Mouse (Mus musculus): ENCODE results near the gene Fam216a. TPM values are rescaled to one million over a fixed set of nuclear protein-coding genes. Genes with fewer than 3 reads are reported as not detected.
A peak's percentile ranks its signal among the peaks of the same experiment; 100 is the strongest.
"Not testable (repeated sequence)": the region's sequence is repeated elsewhere in the genome, so short reads cannot be mapped to it uniquely, and the experiment has no call there.

Fam216a gene
- polyA plus RNA-seq, 1 experiment: 22.5 TPM

DNA sequence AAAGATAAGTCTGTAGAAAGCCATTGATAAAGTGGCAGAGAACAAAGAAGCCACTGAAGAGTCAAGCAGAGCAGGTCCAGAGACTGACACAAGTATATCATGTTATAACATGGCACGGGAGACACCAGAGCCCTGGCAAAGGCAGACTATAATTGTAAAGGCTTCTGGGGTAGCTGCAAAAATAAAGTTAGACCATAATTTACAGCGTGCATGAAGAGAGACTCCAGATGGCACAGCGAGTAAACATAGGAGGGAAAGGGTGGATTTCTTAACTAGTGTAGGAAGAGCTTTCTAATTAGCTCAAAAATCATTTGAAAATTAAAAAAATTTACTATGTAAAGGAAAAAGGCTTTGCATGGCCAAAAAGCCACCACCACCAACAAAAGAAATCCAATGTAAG lies 44.9 kb downstream of the Fam216a start:
- no peaks in the 10 kb centered on the region for H3K4me1 ChIP-seq (ENCODE audit: control insufficient read depth, insufficient read depth, low read length)
- no peak for DNase-seq
- no peak overlapping the region for H3K4me3 ChIP-seq (replicated peaks; ENCODE audit: extremely low read depth, low read depth, low read length)
- TF ChIP-seq CTCF (IDR thresholded peaks at IDR 0.05; ENCODE audit: insufficient read depth, low read length) (no peak), POLR2A (IDR thresholded peaks at IDR 0.05; ENCODE audit: borderline replicate concordance, extremely low read depth, low read depth, low read length) (no peak)
- WGBS: 78% methylated on average over 3 of the region's 3 CpGs

DNA sequence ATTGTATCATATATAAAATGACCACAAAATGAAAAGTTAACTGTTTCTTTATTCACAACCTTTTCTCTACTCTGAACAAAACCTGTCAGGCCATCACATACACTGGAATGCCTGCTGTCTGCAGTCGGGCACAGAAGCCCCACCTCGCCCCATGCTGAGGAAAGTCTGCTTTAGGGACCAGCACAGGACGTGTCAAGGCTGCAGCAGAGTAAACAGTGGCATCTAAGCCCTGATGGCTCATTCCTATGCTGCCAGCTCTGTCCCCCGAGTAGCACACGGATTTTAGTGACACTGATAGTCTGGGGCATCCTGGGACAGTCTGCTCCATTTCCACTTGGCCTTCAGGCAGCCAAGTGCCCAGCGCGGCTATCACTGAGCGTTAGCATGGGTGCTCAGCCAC lies 46.7 kb downstream of the Fam216a start:
- 81% methylated on average over 8 of the region's 8 CpGs for WGBS
- Histone ChIP-seq H3K4me3 (replicated peaks; ENCODE audit: extremely low read depth, low read depth, low read length) (no peak overlapping the region), H3K4me1 (ENCODE audit: control insufficient read depth, insufficient read depth, low read length) (peaks cover 4% of the 10 kb centered on the region)
- no peak for DNase-seq
- TF ChIP-seq CTCF (IDR thresholded peaks at IDR 0.05; ENCODE audit: insufficient read depth, low read length) (no peak), POLR2A (IDR thresholded peaks at IDR 0.05; ENCODE audit: borderline replicate concordance, extremely low read depth, low read depth, low read length) (no peak)

DNA sequence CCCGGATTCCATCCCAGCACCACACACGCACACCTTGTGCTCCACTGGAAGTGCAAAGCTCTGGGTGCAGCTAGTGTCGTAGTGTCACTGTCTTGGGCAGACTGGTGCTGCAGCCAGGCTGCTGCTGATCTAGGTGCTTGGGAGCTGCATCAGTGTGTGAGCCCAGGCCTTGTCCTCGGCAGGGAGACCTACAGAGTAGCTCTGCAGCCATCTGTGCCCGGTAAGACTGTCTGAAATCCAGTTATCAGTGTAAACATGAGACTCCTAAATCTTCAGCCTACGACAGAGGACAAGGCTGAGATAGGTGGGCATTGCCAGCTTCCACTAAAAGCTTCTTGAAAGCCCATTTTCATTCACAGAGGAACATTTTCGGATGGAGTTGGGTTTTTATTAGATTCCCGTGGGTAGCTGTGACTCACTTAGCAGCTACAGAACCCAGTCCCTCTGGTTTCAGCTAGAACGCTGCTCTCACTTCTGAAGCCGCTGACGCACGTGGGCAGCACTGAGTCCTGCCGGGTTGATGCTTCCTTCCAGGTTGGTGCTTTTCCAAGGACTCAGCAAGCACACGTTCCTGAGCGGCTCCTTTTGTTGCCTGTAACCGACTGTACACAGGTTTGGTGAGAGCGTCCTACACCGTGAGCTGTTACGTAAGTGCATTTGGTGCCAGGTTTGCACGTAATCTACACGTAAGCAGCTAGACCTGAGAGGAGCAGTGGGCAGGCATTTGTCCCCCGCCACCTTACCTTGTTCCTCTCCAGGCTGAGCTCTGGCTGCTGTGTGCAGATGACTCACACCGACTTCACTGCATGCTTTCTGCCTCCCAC lies 47.3 kb downstream of the Fam216a start:
- peak; percentile 58 for DNase-seq
- Histone ChIP-seq H3K4me3 (replicated peaks; ENCODE audit: extremely low read depth, low read depth, low read length) (no peak overlapping the region), H3K4me1 (ENCODE audit: control insufficient read depth, insufficient read depth, low read length) (peaks cover 10% of the 10 kb centered on the region)
- 73% methylated on average over 23 of the region's 23 CpGs for WGBS
- TF ChIP-seq POLR2A (IDR thresholded peaks at IDR 0.05; ENCODE audit: borderline replicate concordance, extremely low read depth, low read depth, low read length): no peak
- TF ChIP-seq CTCF (IDR thresholded peaks at IDR 0.05; ENCODE audit: insufficient read depth, low read length): peak; percentile 43; the same call in 1 of the 2 replicates

DNA sequence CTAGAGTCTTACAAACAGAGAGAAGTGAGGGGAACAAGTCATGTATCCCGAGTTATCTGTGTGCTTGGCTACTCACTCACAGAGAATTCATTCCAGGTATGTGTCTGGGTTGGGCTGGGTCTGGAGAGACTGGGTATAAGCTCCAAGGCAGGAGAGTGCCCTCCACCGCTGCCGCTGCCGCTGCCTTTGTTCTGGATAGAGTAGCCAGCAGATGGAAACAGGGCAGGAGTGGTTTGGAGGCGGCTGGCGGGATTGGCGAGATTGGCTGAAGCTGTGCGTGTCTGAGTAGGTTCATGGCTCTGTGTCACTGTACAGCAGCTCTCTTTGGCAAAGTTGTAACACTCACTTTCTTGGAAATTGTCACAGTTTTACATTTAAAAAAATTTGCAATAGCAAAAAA lies 48.6 kb downstream of the Fam216a start:
- H3K4me1 ChIP-seq (ENCODE audit: control insufficient read depth, insufficient read depth, low read length): peaks cover 12% of the 10 kb centered on the region
- 76% methylated on average over 8 of the region's 8 CpGs for WGBS
- TF ChIP-seq POLR2A (IDR thresholded peaks at IDR 0.05; ENCODE audit: borderline replicate concordance, extremely low read depth, low read depth, low read length) (no peak), CTCF (IDR thresholded peaks at IDR 0.05; ENCODE audit: insufficient read depth, low read length) (no peak)
- H3K4me3 ChIP-seq (replicated peaks; ENCODE audit: extremely low read depth, low read depth, low read length): no peak overlapping the region
- no peak for DNase-seq

DNA sequence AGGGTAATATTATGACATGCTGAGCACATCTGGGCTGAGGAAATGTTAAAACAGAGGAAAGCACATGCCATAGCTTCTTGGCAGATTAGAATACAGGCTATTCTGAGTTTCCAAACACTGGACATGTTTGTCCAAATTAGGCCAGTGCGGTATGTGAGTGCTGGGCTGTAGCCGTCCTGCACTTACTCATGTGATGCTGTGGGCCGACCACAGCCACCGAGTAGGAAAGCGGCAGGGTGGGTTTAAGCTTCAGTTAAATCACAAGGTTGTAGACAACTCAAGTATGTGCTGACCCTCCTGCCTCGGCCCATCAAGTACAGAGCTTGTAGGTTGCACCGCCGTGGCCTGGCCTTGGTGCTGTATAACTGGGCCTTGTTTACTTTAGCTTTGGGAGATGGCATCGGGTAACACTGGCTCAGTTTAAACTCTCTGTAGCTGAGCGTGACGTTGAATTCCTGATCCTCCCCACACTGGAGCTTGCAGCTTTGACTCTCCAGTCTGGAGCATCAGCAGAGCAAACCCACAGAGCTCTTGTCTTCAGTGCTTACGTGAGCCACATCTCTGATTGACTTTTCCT lies 51.9 kb downstream of the Fam216a start:
- Histone ChIP-seq H3K4me1 (ENCODE audit: control insufficient read depth, insufficient read depth, low read length) (peaks cover 16% of the 10 kb centered on the region), H3K4me3 (replicated peaks; ENCODE audit: extremely low read depth, low read depth, low read length) (no peak overlapping the region)
- WGBS: 47% methylated on average over 12 of the region's 12 CpGs
- DNase-seq: no peak
- TF ChIP-seq CTCF (IDR thresholded peaks at IDR 0.05; ENCODE audit: insufficient read depth, low read length) (no peak), POLR2A (IDR thresholded peaks at IDR 0.05; ENCODE audit: borderline replicate concordance, extremely low read depth, low read depth, low read length) (no peak)

DNA sequence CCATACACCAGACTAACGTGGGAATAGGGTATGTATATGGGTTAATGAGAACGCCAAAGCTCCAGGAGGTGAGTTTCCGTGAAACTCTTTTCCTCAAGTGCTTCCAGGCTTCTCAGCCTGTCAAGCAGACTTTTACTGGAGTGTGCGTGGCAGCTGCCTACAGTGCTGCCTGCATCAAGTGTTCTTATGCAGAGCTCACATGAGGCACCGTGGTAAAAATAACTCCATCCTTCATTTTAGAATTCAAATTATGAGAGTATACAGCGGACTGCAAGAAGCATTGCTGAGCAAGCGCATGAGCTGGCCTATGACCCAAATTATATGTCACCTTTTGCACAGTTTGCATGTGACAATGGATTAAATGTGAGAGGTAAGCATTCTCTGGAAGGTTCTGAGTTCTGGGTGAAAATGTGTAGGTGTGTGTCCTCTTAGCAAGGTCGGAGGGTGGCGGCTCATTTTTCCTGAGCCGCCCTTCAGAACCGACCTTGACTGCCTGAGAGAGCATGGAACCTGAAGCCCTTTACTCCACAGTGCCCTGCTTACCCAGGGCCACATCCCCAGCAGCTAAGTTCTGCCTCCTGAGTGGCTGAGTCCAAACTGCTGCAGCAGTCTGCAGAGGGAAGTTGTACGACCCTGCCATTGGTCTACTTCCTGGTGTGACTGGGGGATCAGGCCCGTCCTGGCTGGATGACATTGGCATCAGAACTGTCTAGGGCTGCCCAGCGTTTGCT lies 52.5 kb downstream of the Fam216a start:
- DNase-seq: no peak

DNA sequence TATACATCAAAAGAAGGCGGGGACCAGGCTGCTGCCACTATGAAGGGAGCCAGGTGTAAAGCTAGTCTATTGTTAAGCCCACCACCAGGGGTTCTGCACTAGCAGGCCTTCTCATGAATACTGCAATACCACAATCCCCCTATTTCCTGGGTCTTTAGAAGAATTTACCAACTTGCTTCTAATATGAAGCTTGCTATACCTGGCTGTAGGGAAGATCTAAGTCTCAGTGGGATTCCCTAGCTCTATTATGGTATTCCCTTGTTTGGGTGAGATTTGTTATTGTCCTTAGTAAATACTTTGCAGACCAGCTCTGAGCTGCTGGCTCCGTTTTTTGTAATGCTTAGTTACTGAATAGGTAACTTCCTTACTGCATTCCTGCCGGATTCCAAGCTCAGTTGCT lies 53.2 kb downstream of the Fam216a start:
- WGBS: 71% methylated on average over 3 of the region's 3 CpGs
- not testable (repeated sequence) for DNase-seq; H3K4me3 ChIP-seq (replicated peaks; ENCODE audit: extremely low read depth, low read depth, low read length)
- H3K4me1 ChIP-seq (ENCODE audit: control insufficient read depth, insufficient read depth, low read length): peaks cover 24% of the 10 kb centered on the region

More for the DNA sequence above, 52.5 kb downstream of the Fam216a start:
- H3K4me3 ChIP-seq (replicated peaks; ENCODE audit: extremely low read depth, low read depth, low read length): no peak overlapping the region
- peaks cover 21% of the 10 kb centered on the region for H3K4me1 ChIP-seq (ENCODE audit: control insufficient read depth, insufficient read depth, low read length)
- WGBS: 61% methylated on average over 14 of the region's 14 CpGs
- no peak for TF ChIP-seq POLR2A (IDR thresholded peaks at IDR 0.05; ENCODE audit: borderline replicate concordance, extremely low read depth, low read depth, low read length)
- no peak for TF ChIP-seq CTCF (IDR thresholded peaks at IDR 0.05; ENCODE audit: insufficient read depth, low read length)

DNA sequence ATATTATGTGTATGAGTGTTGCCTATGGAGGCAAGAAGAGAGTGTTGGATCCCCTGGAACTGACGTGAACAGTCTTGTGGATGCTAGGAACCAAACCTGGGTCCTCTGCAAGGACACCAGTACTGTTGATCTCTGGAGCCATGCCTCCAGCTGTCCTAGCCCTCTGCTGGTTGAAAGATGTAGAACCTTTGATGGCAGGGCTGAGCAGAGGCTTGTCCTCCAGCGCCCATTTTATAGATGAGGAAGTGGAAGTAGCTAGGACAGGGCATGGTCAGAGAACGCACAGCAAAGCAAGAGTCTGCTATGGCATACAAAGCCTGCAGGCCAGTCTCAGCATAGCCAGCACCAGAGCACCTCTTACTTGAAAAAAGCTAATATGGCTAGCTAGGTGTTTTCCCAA lies 54.1 kb downstream of the Fam216a start:
- no peak for TF ChIP-seq POLR2A (IDR thresholded peaks at IDR 0.05; ENCODE audit: borderline replicate concordance, extremely low read depth, low read depth, low read length)
- peak; percentile 49 for TF ChIP-seq CTCF (IDR thresholded peaks at IDR 0.05; ENCODE audit: insufficient read depth, low read length)
- WGBS: 72% methylated on average over 3 of the region's 3 CpGs

DNA sequence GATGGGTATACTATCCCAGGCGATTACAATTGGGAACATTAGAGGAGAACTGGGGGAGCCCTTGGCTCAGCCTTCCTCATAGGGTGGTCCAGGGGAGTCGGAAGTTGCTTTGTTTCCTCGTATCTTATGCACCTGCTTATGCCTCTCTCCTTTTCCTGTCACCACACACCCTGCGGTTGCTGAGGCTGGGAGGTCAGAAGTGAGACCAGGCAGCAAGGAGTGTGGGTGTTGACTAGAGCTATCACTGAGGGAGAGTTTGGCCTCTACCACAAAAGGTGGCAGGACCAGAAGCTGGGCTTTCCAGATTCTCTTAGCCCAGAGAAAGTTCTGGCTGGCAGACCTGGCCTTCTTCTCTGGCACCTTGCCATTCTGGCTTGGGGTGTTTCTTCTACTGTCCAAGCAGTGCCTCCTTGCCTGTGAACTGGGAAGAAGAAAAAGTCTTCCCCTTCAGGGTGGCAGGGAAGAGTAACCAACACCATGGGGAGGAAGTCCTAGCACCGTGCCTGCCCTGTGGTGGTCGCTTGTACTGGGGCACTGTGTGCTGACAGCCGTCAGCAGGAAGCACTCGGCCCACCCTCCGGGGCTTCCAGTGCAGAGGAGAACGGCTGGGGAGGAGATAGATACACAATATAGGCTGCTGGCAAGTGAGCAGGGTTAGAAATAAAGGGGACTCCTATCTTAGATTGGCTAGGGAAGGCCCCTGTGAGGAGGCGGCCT lies 54.7 kb downstream of the Fam216a start:
- no peak for DNase-seq
- TF ChIP-seq CTCF (IDR thresholded peaks at IDR 0.05; ENCODE audit: insufficient read depth, low read length): no peak
- no peak for TF ChIP-seq POLR2A (IDR thresholded peaks at IDR 0.05; ENCODE audit: borderline replicate concordance, extremely low read depth, low read depth, low read length)
- no peak overlapping the region for H3K4me3 ChIP-seq (replicated peaks; ENCODE audit: extremely low read depth, low read depth, low read length)
- H3K4me1 ChIP-seq (ENCODE audit: control insufficient read depth, insufficient read depth, low read length): peaks cover 25% of the 10 kb centered on the region
- 62% methylated on average over 11 of the region's 11 CpGs for WGBS

More for the DNA sequence above, 54.1 kb downstream of the Fam216a start:
- H3K4me3 ChIP-seq (replicated peaks; ENCODE audit: extremely low read depth, low read depth, low read length): no peak overlapping the region
- no peak for DNase-seq
- H3K4me1 ChIP-seq (ENCODE audit: control insufficient read depth, insufficient read depth, low read length): peaks cover 25% of the 10 kb centered on the region
